Mouse (Mus musculus): ENCODE data around the gene Ttc36.

GRCm38 (mm10) chr9:44832356-44832755, 29.5 kb upstream of the Ttc36 start:
- TF ChIP-seq POLR2A (IDR thresholded peaks at IDR 0.05; ENCODE audit: borderline replicate concordance, extremely low read depth, low read depth, low read length) (no peak), CTCF (IDR thresholded peaks at IDR 0.05; ENCODE audit: insufficient read depth, low read length) (no peak)
